Mouse (Mus musculus) limb, embryonic 14.5 days (tissue): Measurements from ENCODE around the gene En1. TPM values are rescaled to one million over a fixed set of nuclear protein-coding genes. Genes with fewer than 3 reads are reported as not detected.

Experiments
- ATAC-seq: fragments of 200-750 bp; cut with Nextera tagmentation; 2 replicates; pipeline ENCODE4 v1.8.0; 2017; ENCODE audit warnings: low read depth, moderate number of reproducible peaks, moderate TSS enrichment; ENCODE audit not compliant: low FRiP score
- DNase-seq: peaks from one replicate; pipeline ENCODE4 v3.0.0-alpha.2; 2015; ENCODE audit warnings: low spot score
- H3K27ac ChIP-seq: fragments of 300-500 bp; sonication (generic); replicated peaks from 2 replicates; pipeline ENCODE4 v1.5.1; 2014; ENCODE audit warnings: low read depth, mild to moderate bottlenecking, low read length, moderate library complexity, mixed read lengths
- H3K27me3 ChIP-seq: fragments of 300-500 bp; sonication (generic); 2 replicates; pipeline ENCODE4 v1.6.1; 2014; ENCODE audit warnings: low read length, mixed read lengths; ENCODE audit not compliant: control insufficient read depth, insufficient read depth
- H3K36me3 ChIP-seq: fragments of 300-500 bp; sonication (generic); 2 replicates; pipeline ENCODE4 v1.6.1; 2014; ENCODE audit warnings: mild to moderate bottlenecking, low read length, moderate library complexity, mixed read lengths; ENCODE audit not compliant: control insufficient read depth, insufficient read depth
- H3K4me1 ChIP-seq: fragments of 300-500 bp; sonication (generic); 2 replicates; pipeline ENCODE4 v1.6.1; 2014; ENCODE audit warnings: antibody characterized with exemption, low read length, mixed read lengths; ENCODE audit not compliant: control insufficient read depth, insufficient read depth
- H3K4me2 ChIP-seq: fragments of 300-500 bp; sonication (generic); replicated peaks from 2 replicates; pipeline ENCODE4 v1.6.1; 2014; ENCODE audit warnings: low read depth, mild to moderate bottlenecking, low read length, moderate library complexity; ENCODE audit not compliant: severe bottlenecking
- H3K4me3 ChIP-seq: fragments of 300-500 bp; sonication (generic); replicated peaks from 2 replicates; pipeline ENCODE4 v1.5.1; 2014; ENCODE audit warnings: low read length
- H3K9ac ChIP-seq: fragments of 300-500 bp; sonication (generic); 2 replicates; pipeline ENCODE4 v1.6.1; 2014; ENCODE audit warnings: mild to moderate bottlenecking, low read depth, low read length, moderate library complexity; ENCODE audit not compliant: severe bottlenecking
- H3K9me3 ChIP-seq: fragments of 300-500 bp; sonication (generic); 2 replicates; pipeline ENCODE4 v1.6.1; 2016; ENCODE audit warnings: low read length; ENCODE audit not compliant: control insufficient read depth
- POLR2A ChIP-seq: fragments of 200-500 bp; IDR thresholded peaks from 2 replicates; pipeline ENCODE4 v1.8.0; 2012; ENCODE audit warnings: inconsistent platforms, mild to moderate bottlenecking, moderate library complexity, borderline replicate concordance; ENCODE audit not compliant: insufficient read depth, insufficient read length; ENCODE audit errors: extremely low read depth
- WGBS: fragments of 180-500 bp; shearing (Covaris S2); extraction: QIAGEN DNeasy Blood & Tissue Kit; methylation state at CpG from one replicate; pipeline ENCODE4 v1.1.7; 2014; 5-methylcytosine and 5-hydroxymethylcytosine counted together
- polyA plus RNA-seq, 2 experiments: library from polyadenylated mRNA; depleted of rRNA in 1 of 2; stranded (reverse) in 1 of 2; unstranded in 1 of 2; fragments of >200 nt; fragmentation: Nextera tagmentation in 1 of 2; extraction: Ambion mirVana in 1 of 2; gene quantifications; 2 replicates each; pipeline versions ENCODE4 v1.2.1 to v1.2.3; 2012 to 2014

Gene En1
- polyA plus RNA-seq, 2 experiments, result 3.9 to 6.4 TPM

- DNase-seq, result no peak
- no peak for TF ChIP-seq POLR2A
- H3K36me3 ChIP-seq, result no peaks in the 10 kb centered on the region
- no peak overlapping the region for H3K4me2 ChIP-seq
- H3K27ac ChIP-seq, result no peak overlapping the region
- H3K4me1 ChIP-seq, result no peaks in the 10 kb centered on the region
- H3K4me3 ChIP-seq, result no peak overlapping the region
- H3K9me3 ChIP-seq, result no peaks in the 10 kb centered on the region
- no peak overlapping the region for H3K9ac ChIP-seq
- ATAC-seq, result no peak
- WGBS, result 8% methylated on average over 8 of the region's 8 CpGs
- peaks cover 81% of the 10 kb centered on the region for H3K27me3 ChIP-seq
Measured at GRCm38 (mm10) chr1:120593236-120593919, 8.8 kb upstream of the En1 start.

- Histone ChIP-seq H3K27ac (no peak overlapping the region), H3K9ac (no peak overlapping the region), H3K4me1 (no peaks in the 10 kb centered on the region), H3K4me3 (no peak overlapping the region), H3K27me3 (peaks cover 93% of the 10 kb centered on the region), H3K36me3 (no peaks in the 10 kb centered on the region), H3K9me3 (no peaks in the 10 kb centered on the region), H3K4me2 (no peak overlapping the region)
- TF ChIP-seq POLR2A, result no peak
- no peak for ATAC-seq
- peak; percentile 71 for DNase-seq
- 0% methylated on average over 8 of the region's 8 CpGs for WGBS
Measured at GRCm38 (mm10) chr1:120594603-120595002, 7.6 kb upstream of the En1 start.

DNA sequence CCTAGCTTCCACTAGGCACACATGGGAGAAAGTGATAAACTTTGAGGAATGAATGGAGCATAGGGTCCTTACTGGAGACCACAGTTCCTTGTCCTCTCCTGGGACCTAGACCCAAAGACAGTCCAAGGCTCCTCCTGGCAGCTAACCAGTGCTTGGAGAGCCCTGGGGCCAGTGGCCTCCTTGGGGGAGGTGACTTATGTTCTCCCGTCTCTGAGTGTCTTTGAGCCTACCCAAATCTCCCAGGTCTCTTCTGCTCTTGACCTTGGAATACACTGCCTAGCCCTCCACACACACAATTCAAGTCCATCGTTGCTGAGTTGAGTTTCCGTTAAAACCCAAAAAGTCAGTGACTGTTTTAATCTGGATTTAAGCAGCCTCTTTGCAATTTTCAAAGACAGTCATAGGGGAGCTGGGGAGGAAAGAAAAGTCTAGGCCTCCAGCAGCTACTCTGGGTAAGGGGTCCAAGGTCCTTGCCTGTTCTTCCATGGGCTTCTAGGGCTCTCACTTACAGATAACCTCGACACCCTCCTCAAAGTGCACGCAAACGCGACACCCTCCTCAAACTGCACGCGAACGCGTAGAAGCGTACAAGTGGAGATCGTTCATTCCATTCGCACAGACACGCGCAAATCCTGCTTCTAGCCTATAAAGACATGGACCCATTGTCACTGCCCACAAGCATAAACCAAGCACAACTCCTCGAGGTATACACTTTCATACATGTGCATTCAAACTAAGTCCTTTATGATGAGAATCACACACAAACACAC, 6.6 kb upstream of the En1 start:
- Histone ChIP-seq H3K4me3 (peak overlapping the region; percentile 26; the same call in 1 of the 2 replicates), H3K9me3 (no peaks in the 10 kb centered on the region), H3K36me3 (no peaks in the 10 kb centered on the region), H3K27me3 (peaks cover 96% of the 10 kb centered on the region), H3K4me2 (peak overlapping the region; percentile 46), H3K4me1 (no peaks in the 10 kb centered on the region), H3K9ac (no peak overlapping the region), H3K27ac (no peak overlapping the region)
- DNase-seq (no peak), ATAC-seq (no peak)
- 8% methylated on average over 17 of the region's 17 CpGs for WGBS
- no peak for TF ChIP-seq POLR2A

GRCm38 (mm10) chr1:120596319-120596718, 5.9 kb upstream of the En1 start:
- H3K36me3 ChIP-seq, result no peaks in the 10 kb centered on the region
- H3K9ac ChIP-seq, result no peak overlapping the region
- H3K4me2 ChIP-seq, result peak overlapping the region; percentile 46
- TF ChIP-seq POLR2A, result no peak
- ATAC-seq, result peak; percentile 31; the same call in 1 of the 2 replicates
- H3K27me3 ChIP-seq, result peaks cover 96% of the 10 kb centered on the region
- no peak for DNase-seq
- no peak overlapping the region for H3K27ac ChIP-seq
- H3K4me1 ChIP-seq, result no peaks in the 10 kb centered on the region
- under 1% methylated on average over 21 of the region's 21 CpGs for WGBS
- peak overlapping the region; percentile 26 for H3K4me3 ChIP-seq
- H3K9me3 ChIP-seq, result no peaks in the 10 kb centered on the region

GRCm38 (mm10) chr1:120596784-120597183, 5.4 kb upstream of the En1 start:
- under 1% methylated on average over 19 of the region's 19 CpGs for WGBS
- Histone ChIP-seq H3K4me3 (peak overlapping the region; percentile 26), H3K36me3 (no peaks in the 10 kb centered on the region), H3K4me1 (no peaks in the 10 kb centered on the region), H3K27me3 (peaks cover 94% of the 10 kb centered on the region), H3K4me2 (peak overlapping the region; percentile 46), H3K9me3 (no peaks in the 10 kb centered on the region), H3K9ac (no peak overlapping the region), H3K27ac (no peak overlapping the region)
- DNase-seq (no peak), ATAC-seq (0 out of 2 replicates have a peak, but pooled peaks have one; percentile 32)
- TF ChIP-seq POLR2A, result no peak
